Mouse (Mus musculus) midbrain, embryonic 16.5 days (tissue): ENCODE measurements around the gene Efemp1. TPM values are rescaled to one million over a fixed set of nuclear protein-coding genes. Genes with fewer than 3 reads are reported as not detected.
A peak's percentile ranks its signal among the peaks of the same experiment; 100 is the strongest.

Source experiments
- ATAC-seq: fragments of 200-750 bp; cut with Nextera tagmentation; 2 replicates; pipeline ENCODE4 v1.8.0; 2017; ENCODE audit warnings: moderate TSS enrichment
- H3K27ac ChIP-seq: fragments of 300-500 bp; sonication (generic); 2 replicates; pipeline ENCODE4 v1.5.1; 2014; ENCODE audit warnings: mild to moderate bottlenecking, low read length, mixed read lengths
- H3K27me3 ChIP-seq: fragments of 300-500 bp; sonication (generic); 2 replicates; pipeline ENCODE4 v1.6.1; 2014; ENCODE audit warnings: low read depth, low read length, mixed read lengths; ENCODE audit not compliant: control insufficient read depth, insufficient read depth
- H3K36me3 ChIP-seq: fragments of 300-500 bp; sonication (generic); 2 replicates; pipeline ENCODE4 v1.6.1; 2014; ENCODE audit warnings: mild to moderate bottlenecking, low read length, moderate library complexity, mixed read lengths; ENCODE audit not compliant: control insufficient read depth, insufficient read depth
- H3K4me1 ChIP-seq: fragments of 300-500 bp; sonication (generic); 2 replicates; pipeline ENCODE4 v1.6.1; 2014; ENCODE audit warnings: mild to moderate bottlenecking, low read length, mixed read lengths; ENCODE audit not compliant: control insufficient read depth, insufficient read depth
- H3K4me2 ChIP-seq: fragments of 300-500 bp; sonication (generic); 2 replicates; pipeline ENCODE4 v1.6.1; 2014; ENCODE audit warnings: mild to moderate bottlenecking, low read length, mixed read lengths
- H3K4me3 ChIP-seq: fragments of 300-500 bp; sonication (generic); 2 replicates; pipeline ENCODE4 v1.5.1; 2014; ENCODE audit warnings: low read depth, mild to moderate bottlenecking, low read length, moderate library complexity, mixed read lengths
- H3K9ac ChIP-seq: fragments of 300-500 bp; sonication (generic); 2 replicates; pipeline ENCODE4 v1.6.1; 2014; ENCODE audit warnings: low read depth, low read length, mixed read lengths
- H3K9me3 ChIP-seq: fragments of 300-500 bp; sonication (generic); replicated peaks from 2 replicates; pipeline ENCODE4 v1.6.1; 2014; ENCODE audit warnings: mild to moderate bottlenecking, low read length, mixed read lengths; ENCODE audit not compliant: control insufficient read depth, poor library complexity, severe bottlenecking
- WGBS: fragments of 180-500 bp; shearing (Covaris S2); extraction: QIAGEN DNeasy Blood & Tissue Kit; methylation state at CpG from one replicate; pipeline ENCODE4 v1.1.7; 2014; 5-methylcytosine and 5-hydroxymethylcytosine counted together
- polyA plus RNA-seq: library from polyadenylated mRNA; unstranded; fragments of >200 nt; fragmentation: Nextera tagmentation; extraction: Ambion mirVana; gene quantifications from 2 replicates; pipeline ENCODE4 v1.2.1, GENCODE M21; 2015

Gene Efemp1
- polyA plus RNA-seq, 1 experiment from 2014 or later: 4.6 TPM

GRCm38 (mm10) chr11:28851645-28852044 is 1.4 kb upstream of the Efemp1 start:
- H3K27me3 ChIP-seq: no peaks in the 10 kb centered on the region; the same call in 1 of the 2 replicates
- no peak overlapping the region for H3K4me3 ChIP-seq
- no peaks in the 10 kb centered on the region for H3K36me3 ChIP-seq
- WGBS: 72% methylated on average over 4 of the region's 4 CpGs
- no peaks in the 10 kb centered on the region for H3K9me3 ChIP-seq
- no peak overlapping the region for H3K27ac ChIP-seq
- no peak overlapping the region for H3K9ac ChIP-seq
- H3K4me1 ChIP-seq: peaks cover 12% of the 10 kb centered on the region
- no peak overlapping the region for H3K4me2 ChIP-seq
- no peak for ATAC-seq

DNA sequence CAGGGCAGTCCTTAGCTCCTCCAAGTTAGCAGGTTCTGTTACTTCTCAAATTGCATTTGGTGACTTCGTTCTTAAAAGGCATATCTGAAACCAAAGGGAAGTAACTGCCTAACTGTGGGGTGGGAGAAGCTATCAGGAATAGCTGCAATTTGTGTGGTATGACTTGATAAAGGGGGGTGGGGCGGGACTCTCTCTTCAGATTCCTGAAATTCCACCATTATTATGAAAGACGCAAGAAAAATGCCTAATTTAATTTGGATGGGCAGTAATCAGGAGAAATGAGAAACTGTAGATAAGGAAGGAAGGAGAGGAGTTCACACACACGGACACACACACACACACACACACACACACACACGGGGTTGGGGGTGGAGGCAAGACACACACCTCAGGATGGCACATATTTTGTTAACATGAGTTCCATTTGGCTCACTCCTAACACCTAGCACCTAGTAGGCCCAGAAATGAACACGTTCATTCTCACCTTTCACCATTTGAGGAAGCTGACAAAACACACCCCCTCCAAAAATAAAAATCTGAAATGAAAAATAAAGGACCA is 564 bp upstream of the Efemp1 start:
- Histone ChIP-seq H3K27ac (no peak overlapping the region), H3K4me1 (peaks cover 12% of the 10 kb centered on the region), H3K4me3 (peak overlapping the region; percentile 54), H3K27me3 (no peaks in the 10 kb centered on the region; the same call in 1 of the 2 replicates), H3K9me3 (no peaks in the 10 kb centered on the region), H3K4me2 (peak overlapping the region; percentile 99), H3K36me3 (no peaks in the 10 kb centered on the region), H3K9ac (no peak overlapping the region)
- no peak for ATAC-seq
- 37% methylated on average over 6 of the region's 6 CpGs for WGBS

GRCm38 (mm10) chr11:28859125-28859524 is 6.1 kb downstream of the Efemp1 start:
- no peaks in the 10 kb centered on the region; the same call in 1 of the 2 replicates for H3K9me3 ChIP-seq
- no peak overlapping the region for H3K27ac ChIP-seq
- H3K9ac ChIP-seq: no peak overlapping the region
- no peaks in the 10 kb centered on the region for H3K36me3 ChIP-seq
- no peak overlapping the region for H3K4me3 ChIP-seq
- no peaks in the 10 kb centered on the region for H3K4me1 ChIP-seq
- no peak overlapping the region for H3K4me2 ChIP-seq
- no peaks in the 10 kb centered on the region for H3K27me3 ChIP-seq
- no peak for ATAC-seq

DNA sequence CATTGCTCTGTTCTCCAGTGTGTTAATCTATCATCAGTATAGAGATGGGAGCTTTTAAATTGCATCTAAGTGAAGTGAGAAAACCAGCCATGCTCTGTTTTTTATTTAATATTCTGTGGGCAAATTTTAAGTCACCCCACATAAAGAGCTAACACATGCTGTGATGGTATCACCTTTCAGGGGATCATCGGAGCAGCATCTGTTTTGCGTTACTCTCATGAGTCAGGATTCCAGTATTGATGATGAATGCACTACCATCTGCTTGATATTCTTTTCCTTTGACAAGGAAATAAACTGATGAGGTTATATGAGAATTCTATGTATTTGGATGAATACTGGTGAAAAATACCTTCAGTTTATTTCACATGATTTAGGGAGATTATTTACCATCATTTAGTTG is 16.1 kb downstream of the Efemp1 start:
- Histone ChIP-seq H3K27ac (no peak overlapping the region), H3K9me3 (no peaks in the 10 kb centered on the region), H3K4me3 (no peak overlapping the region), H3K4me1 (no peaks in the 10 kb centered on the region), H3K4me2 (no peak overlapping the region), H3K36me3 (no peaks in the 10 kb centered on the region), H3K9ac (no peak overlapping the region), H3K27me3 (no peaks in the 10 kb centered on the region)
- 81% methylated on average over 2 of the region's 2 CpGs for WGBS
- ATAC-seq: no peak

DNA sequence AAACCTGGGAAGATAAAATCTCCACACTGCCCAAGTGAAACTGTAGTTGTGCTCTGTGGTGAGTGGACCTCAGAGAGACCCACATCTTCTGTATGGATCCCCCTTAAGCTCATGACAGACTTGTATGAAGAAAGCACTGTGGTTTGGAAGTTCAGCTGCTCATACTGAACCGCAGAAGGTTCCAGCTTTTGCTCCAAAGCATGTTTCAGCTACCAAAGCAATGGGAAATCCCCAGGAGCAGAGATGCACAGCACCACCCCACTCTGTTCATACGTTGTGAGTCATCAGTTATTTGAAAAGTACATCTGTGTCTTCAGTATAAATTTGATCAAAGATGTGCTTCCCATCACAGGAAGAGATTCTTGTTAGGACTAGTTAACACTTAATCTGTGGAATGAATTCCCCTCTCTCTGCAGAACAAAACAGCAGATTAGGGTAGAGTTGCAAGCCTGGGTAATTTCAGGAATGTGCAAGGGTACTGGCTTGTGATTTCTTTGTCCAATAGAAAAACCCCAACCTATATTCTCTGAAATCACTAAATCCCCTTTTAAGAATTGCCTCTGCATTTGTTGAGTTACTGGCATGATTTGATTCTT is 28.5 kb downstream of the Efemp1 start:
- Histone ChIP-seq H3K4me1 (no peaks in the 10 kb centered on the region), H3K36me3 (no peaks in the 10 kb centered on the region), H3K9me3 (no peaks in the 10 kb centered on the region), H3K9ac (no peak overlapping the region), H3K4me2 (no peak overlapping the region), H3K27me3 (no peaks in the 10 kb centered on the region), H3K4me3 (no peak overlapping the region), H3K27ac (no peak overlapping the region)
- WGBS: 70% methylated on average over 2 of the region's 2 CpGs
- ATAC-seq: no peak

GRCm38 (mm10) chr11:28883106-28883505 is 30.1 kb downstream of the Efemp1 start:
- ATAC-seq: no peak
- H3K4me1 ChIP-seq: no peaks in the 10 kb centered on the region
- H3K27me3 ChIP-seq: no peaks in the 10 kb centered on the region
- H3K9ac ChIP-seq: no peak overlapping the region
- 64% methylated on average over 4 of the region's 4 CpGs for WGBS
- H3K4me3 ChIP-seq: no peak overlapping the region
- no peaks in the 10 kb centered on the region for H3K36me3 ChIP-seq
- H3K4me2 ChIP-seq: no peak overlapping the region
- no peak overlapping the region for H3K27ac ChIP-seq
- H3K9me3 ChIP-seq: no peaks in the 10 kb centered on the region

DNA sequence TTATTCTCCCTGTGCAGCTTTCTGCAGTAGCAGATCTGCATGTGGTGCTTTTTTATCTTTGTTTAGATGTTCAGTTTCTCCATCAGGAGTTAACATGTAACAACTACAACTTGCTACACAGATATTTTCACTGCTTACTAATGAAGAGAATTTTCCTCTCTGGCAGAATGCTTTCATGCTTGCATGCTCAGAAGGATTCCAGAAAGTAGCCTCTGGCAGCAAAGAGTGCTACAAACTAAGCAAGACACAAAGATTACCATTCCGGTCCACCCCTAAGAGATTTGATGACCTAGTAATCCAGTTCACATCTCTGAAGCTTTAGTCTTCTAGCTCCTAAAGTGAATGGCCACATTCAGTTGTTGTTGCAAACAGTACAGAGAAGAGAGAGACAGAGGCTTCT is 36.5 kb downstream of the Efemp1 start:
- H3K4me1 ChIP-seq: no peaks in the 10 kb centered on the region
- H3K27me3 ChIP-seq: no peaks in the 10 kb centered on the region
- no peak for ATAC-seq
- H3K4me3 ChIP-seq: no peak overlapping the region
- no peaks in the 10 kb centered on the region for H3K36me3 ChIP-seq
- H3K27ac ChIP-seq: no peak overlapping the region
- 49% methylated on average over 1 of the region's 1 CpGs for WGBS
- H3K9me3 ChIP-seq: no peaks in the 10 kb centered on the region
- H3K9ac ChIP-seq: no peak overlapping the region
- no peak overlapping the region for H3K4me2 ChIP-seq

- no peak overlapping the region for H3K27ac ChIP-seq
- no peaks in the 10 kb centered on the region for H3K4me1 ChIP-seq
- H3K4me2 ChIP-seq: no peak overlapping the region
- H3K9me3 ChIP-seq: no peaks in the 10 kb centered on the region
- 69% methylated on average over 5 of the region's 5 CpGs for WGBS
- no peaks in the 10 kb centered on the region for H3K27me3 ChIP-seq
- H3K4me3 ChIP-seq: no peak overlapping the region
- ATAC-seq: no peak
- H3K9ac ChIP-seq: no peak overlapping the region
- no peaks in the 10 kb centered on the region for H3K36me3 ChIP-seq
These were observed 38.5 kb downstream of the Efemp1 start for GRCm38 (mm10) chr11:28891515-28891914.

- Histone ChIP-seq H3K27me3 (no peaks in the 10 kb centered on the region), H3K4me1 (no peaks in the 10 kb centered on the region), H3K36me3 (no peaks in the 10 kb centered on the region), H3K9ac (no peak overlapping the region), H3K27ac (no peak overlapping the region), H3K4me3 (no peak overlapping the region), H3K4me2 (no peak overlapping the region), H3K9me3 (no peaks in the 10 kb centered on the region)
- WGBS: 61% methylated on average over 1 of the region's 1 CpGs
- no peak for ATAC-seq
These were observed 46.4 kb downstream of the Efemp1 start for GRCm38 (mm10) chr11:28899420-28899819.
